Mouse (Mus musculus) heart, postnatal 0 days (tissue): Measurements from ENCODE around the gene Nme6.

Source experiments
- CTCF ChIP-seq: IDR thresholded peaks from 2 replicates; pipeline ENCODE4 v1.5.1; 2016; ENCODE audit warnings: antibody characterized with exemption, control low read depth, low read depth
- EP300 ChIP-seq: IDR thresholded peaks from 2 replicates; pipeline ENCODE4 v1.6.1; 2016; ENCODE audit warnings: antibody characterized with exemption, low read depth

GRCm38 (mm10) chr9:109875695-109876601, 43.4 kb downstream of the Nme6 start:
- no peak for TF ChIP-seq CTCF
- TF ChIP-seq EP300: no peak
